Mouse (Mus musculus): ENCODE data around the gene Muc5ac. TPM values are rescaled to one million over a fixed set of nuclear protein-coding genes. Genes with fewer than 3 reads are reported as not detected.
"Not testable (repeated sequence)": the region's sequence is repeated elsewhere in the genome, so short reads cannot be mapped to it uniquely, and the experiment has no call there.

The Muc5ac gene
- polyA plus RNA-seq, 1 experiment from 2014 or later, result not detected

DNA sequence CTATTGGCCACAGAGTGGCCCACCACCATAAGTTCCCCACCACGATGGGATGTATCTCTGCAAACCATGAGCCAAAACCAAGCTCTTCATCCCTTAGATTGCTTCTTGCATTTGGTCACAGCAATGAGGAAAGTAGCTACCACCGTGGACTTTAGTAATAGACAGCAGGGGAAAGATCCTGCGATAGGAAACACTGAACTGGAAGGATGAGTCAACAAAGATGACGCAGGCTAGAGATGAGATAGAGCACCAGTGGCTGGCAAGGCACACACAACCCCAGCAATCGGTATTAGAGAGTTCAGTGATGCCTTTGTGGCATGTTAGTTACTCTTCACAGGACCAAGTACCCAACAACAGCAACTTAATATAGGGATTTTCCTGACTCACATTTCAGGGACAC, 12.6 kb upstream of the Muc5ac start:
- H3K4me2 ChIP-seq (ENCODE audit: low read length), result no peak overlapping the region
- H3K9ac ChIP-seq (ENCODE audit: low read depth, low read length), result no peak overlapping the region
- H3K4me1 ChIP-seq (ENCODE audit: control insufficient read depth, insufficient read depth, low read depth, low read length), result no peaks in the 10 kb centered on the region
- H3K4me3 ChIP-seq (ENCODE audit: low read length), result no peak overlapping the region
- H3K36me3 ChIP-seq (ENCODE audit: control insufficient read depth, insufficient read depth, low read length), result no peaks in the 10 kb centered on the region
- no peak overlapping the region for H3K27ac ChIP-seq (ENCODE audit: low read depth, low read length)
- 95% methylated on average over 5 of the region's 5 CpGs for WGBS
- H3K9me3 ChIP-seq (ENCODE audit: control insufficient read depth, low read length), result no peaks in the 10 kb centered on the region
- ATAC-seq, result no peak
- no peaks in the 10 kb centered on the region for H3K27me3 ChIP-seq (replicated peaks; ENCODE audit: control insufficient read depth, insufficient read depth, low read length)

DNA sequence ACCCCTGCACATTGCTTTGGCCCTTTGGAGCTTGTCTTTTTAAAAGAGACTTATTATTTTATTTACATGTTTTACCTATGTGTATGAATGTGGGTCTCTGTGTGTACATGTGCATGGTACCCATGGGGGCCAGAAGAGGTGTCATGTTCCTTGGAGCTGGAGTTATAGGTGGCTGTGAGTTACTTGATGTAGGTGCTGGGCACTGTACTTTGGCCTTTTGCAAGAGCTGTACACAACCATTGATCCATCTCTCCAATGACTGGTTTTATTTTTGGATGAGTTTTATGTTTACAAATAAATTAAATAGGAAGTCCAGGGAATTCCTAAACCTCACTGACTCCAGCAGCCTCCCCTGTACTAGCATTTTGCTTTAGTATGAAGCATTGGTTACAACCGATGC, 5.5 kb downstream of the Muc5ac start:
- Histone ChIP-seq H3K27ac (ENCODE audit: low read depth, low read length) (no peak overlapping the region), H3K4me3 (ENCODE audit: low read length) (no peak overlapping the region), H3K36me3 (ENCODE audit: control insufficient read depth, insufficient read depth, low read length) (no peaks in the 10 kb centered on the region), H3K4me1 (ENCODE audit: control insufficient read depth, insufficient read depth, low read depth, low read length) (no peaks in the 10 kb centered on the region), H3K27me3 (replicated peaks; ENCODE audit: control insufficient read depth, insufficient read depth, low read length) (no peaks in the 10 kb centered on the region), H3K4me2 (ENCODE audit: low read length) (no peak overlapping the region), H3K9ac (ENCODE audit: low read depth, low read length) (no peak overlapping the region), H3K9me3 (ENCODE audit: control insufficient read depth, low read length) (no peaks in the 10 kb centered on the region)
- 100% methylated on average over 1 of the region's 1 CpGs for WGBS
- no peak for ATAC-seq

GRCm38 (mm10) chr7:141803206-141803605, 14.4 kb downstream of the Muc5ac start:
- Histone ChIP-seq H3K9me3 (ENCODE audit: control insufficient read depth, low read length) (no peaks in the 10 kb centered on the region), H3K4me3 (ENCODE audit: low read length) (no peak overlapping the region), H3K27me3 (replicated peaks; ENCODE audit: control insufficient read depth, insufficient read depth, low read length) (no peaks in the 10 kb centered on the region), H3K4me2 (ENCODE audit: low read length) (no peak overlapping the region), H3K9ac (ENCODE audit: low read depth, low read length) (no peak overlapping the region), H3K27ac (ENCODE audit: low read depth, low read length) (no peak overlapping the region), H3K4me1 (ENCODE audit: control insufficient read depth, insufficient read depth, low read depth, low read length) (no peaks in the 10 kb centered on the region), H3K36me3 (ENCODE audit: control insufficient read depth, insufficient read depth, low read length) (no peaks in the 10 kb centered on the region)
- ATAC-seq, result no peak
- 87% methylated on average over 7 of the region's 7 CpGs for WGBS

DNA sequence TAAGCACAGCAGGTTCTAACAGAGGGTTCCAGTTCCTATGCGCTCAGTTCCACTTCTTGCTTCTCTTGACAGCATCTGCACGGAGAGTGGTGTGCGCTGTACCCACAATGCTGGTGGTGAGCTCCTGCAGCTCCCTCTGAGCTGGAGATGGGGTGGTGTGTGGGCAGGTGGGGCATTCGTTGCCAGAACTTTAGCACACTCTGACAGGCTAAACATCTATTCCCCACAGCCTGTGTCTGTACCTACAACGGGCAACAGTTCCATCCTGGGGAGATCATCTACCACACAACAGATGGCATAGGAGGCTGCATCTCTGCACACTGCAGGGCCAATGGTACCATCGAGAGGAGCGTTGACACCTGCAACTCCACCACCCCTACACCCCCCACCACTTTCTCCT, 16.6 kb downstream of the Muc5ac start:
- Histone ChIP-seq H3K9ac (ENCODE audit: low read depth, low read length) (no peak overlapping the region), H3K27ac (ENCODE audit: low read depth, low read length) (no peak overlapping the region), H3K27me3 (replicated peaks; ENCODE audit: control insufficient read depth, insufficient read depth, low read length) (no peaks in the 10 kb centered on the region), H3K36me3 (ENCODE audit: control insufficient read depth, insufficient read depth, low read length) (no peaks in the 10 kb centered on the region), H3K4me3 (ENCODE audit: low read length) (no peak overlapping the region), H3K4me2 (ENCODE audit: low read length) (no peak overlapping the region), H3K9me3 (ENCODE audit: control insufficient read depth, low read length) (no peaks in the 10 kb centered on the region), H3K4me1 (ENCODE audit: control insufficient read depth, insufficient read depth, low read depth, low read length) (no peaks in the 10 kb centered on the region)
- no peak for ATAC-seq
- 92% methylated on average over 7 of the region's 7 CpGs for WGBS

DNA sequence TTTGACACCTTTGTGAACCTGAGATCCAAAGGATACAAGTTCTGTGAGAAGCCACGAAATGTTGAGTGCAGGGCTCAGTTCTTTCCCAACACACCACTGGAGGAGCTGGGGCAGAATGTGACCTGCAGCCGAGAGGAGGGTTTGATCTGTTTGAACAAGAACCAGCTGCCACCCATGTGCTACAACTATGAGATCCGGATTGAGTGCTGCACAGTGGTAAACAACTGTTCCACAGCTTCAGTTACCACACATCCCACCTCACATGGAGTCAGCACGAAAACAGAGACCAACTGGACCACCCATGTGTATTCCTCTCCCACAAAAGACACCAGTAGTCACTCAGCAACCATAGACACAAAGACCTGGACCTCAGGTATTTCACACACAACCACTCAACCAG, 19.1 kb downstream of the Muc5ac start:
- ATAC-seq; H3K36me3 ChIP-seq (ENCODE audit: control insufficient read depth, insufficient read depth, low read length); H3K27me3 ChIP-seq (replicated peaks; ENCODE audit: control insufficient read depth, insufficient read depth, low read length); H3K27ac ChIP-seq (ENCODE audit: low read depth, low read length); H3K4me2 ChIP-seq (ENCODE audit: low read length); H3K4me3 ChIP-seq (ENCODE audit: low read length); H3K9ac ChIP-seq (ENCODE audit: low read depth, low read length); H3K4me1 ChIP-seq (ENCODE audit: control insufficient read depth, insufficient read depth, low read depth, low read length); H3K9me3 ChIP-seq (ENCODE audit: control insufficient read depth, low read length): not testable (repeated sequence)
- WGBS, result no CpG with 5 or more reads among the region's 4 CpGs

DNA sequence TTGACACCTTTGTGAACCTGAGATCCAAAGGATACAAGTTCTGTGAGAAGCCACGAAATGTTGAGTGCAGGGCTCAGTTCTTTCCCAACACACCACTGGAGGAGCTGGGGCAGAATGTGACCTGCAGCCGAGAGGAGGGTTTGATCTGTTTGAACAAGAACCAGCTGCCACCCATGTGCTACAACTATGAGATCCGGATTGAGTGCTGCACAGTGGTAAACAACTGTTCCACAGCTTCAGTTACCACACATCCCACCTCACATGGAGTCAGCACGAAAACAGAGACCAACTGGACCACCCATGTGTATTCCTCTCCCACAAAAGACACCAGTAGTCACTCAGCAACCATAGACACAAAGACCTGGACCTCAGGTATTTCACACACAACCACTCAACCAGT, 21.2 kb downstream of the Muc5ac start:
- H3K27ac ChIP-seq (ENCODE audit: low read depth, low read length); ATAC-seq; H3K9ac ChIP-seq (ENCODE audit: low read depth, low read length); H3K9me3 ChIP-seq (ENCODE audit: control insufficient read depth, low read length); H3K4me2 ChIP-seq (ENCODE audit: low read length); H3K4me3 ChIP-seq (ENCODE audit: low read length); H3K36me3 ChIP-seq (ENCODE audit: control insufficient read depth, insufficient read depth, low read length); H3K4me1 ChIP-seq (ENCODE audit: control insufficient read depth, insufficient read depth, low read depth, low read length); H3K27me3 ChIP-seq (replicated peaks; ENCODE audit: control insufficient read depth, insufficient read depth, low read length): not testable (repeated sequence)
- no CpG with 5 or more reads among the region's 4 CpGs for WGBS

GRCm38 (mm10) chr7:141813321-141813720, 24.5 kb downstream of the Muc5ac start:
- Histone ChIP-seq H3K9ac (ENCODE audit: low read depth, low read length) (no peak overlapping the region), H3K4me1 (ENCODE audit: control insufficient read depth, insufficient read depth, low read depth, low read length) (peaks cover 5% of the 10 kb centered on the region; the same call in 1 of the 2 replicates), H3K9me3 (ENCODE audit: control insufficient read depth, low read length) (no peaks in the 10 kb centered on the region), H3K4me2 (ENCODE audit: low read length) (no peak overlapping the region), H3K27ac (ENCODE audit: low read depth, low read length) (no peak overlapping the region), H3K36me3 (ENCODE audit: control insufficient read depth, insufficient read depth, low read length) (no peaks in the 10 kb centered on the region), H3K4me3 (ENCODE audit: low read length) (no peak overlapping the region), H3K27me3 (replicated peaks; ENCODE audit: control insufficient read depth, insufficient read depth, low read length) (no peaks in the 10 kb centered on the region)
- WGBS, result 90% methylated on average over 4 of the region's 4 CpGs
- no peak for ATAC-seq

- Histone ChIP-seq H3K9ac (ENCODE audit: low read depth, low read length) (no peak overlapping the region), H3K27me3 (replicated peaks; ENCODE audit: control insufficient read depth, insufficient read depth, low read length) (no peaks in the 10 kb centered on the region), H3K9me3 (ENCODE audit: control insufficient read depth, low read length) (no peaks in the 10 kb centered on the region), H3K27ac (ENCODE audit: low read depth, low read length) (no peak overlapping the region), H3K4me1 (ENCODE audit: control insufficient read depth, insufficient read depth, low read depth, low read length) (peaks cover 5% of the 10 kb centered on the region; the same call in 1 of the 2 replicates), H3K4me3 (ENCODE audit: low read length) (no peak overlapping the region), H3K36me3 (ENCODE audit: control insufficient read depth, insufficient read depth, low read length) (no peaks in the 10 kb centered on the region), H3K4me2 (ENCODE audit: low read length) (no peak overlapping the region)
- 67% methylated on average over 4 of the region's 4 CpGs for WGBS
- no peak for ATAC-seq
These were observed 26.6 kb downstream of the Muc5ac start for GRCm38 (mm10) chr7:141815361-141815760.

GRCm38 (mm10) chr7:141817355-141818075, 28.7 kb downstream of the Muc5ac start:
- Histone ChIP-seq H3K4me1 (ENCODE audit: control insufficient read depth, insufficient read depth, low read depth, low read length) (peaks cover 6% of the 10 kb centered on the region), H3K9ac (ENCODE audit: low read depth, low read length) (no peak overlapping the region), H3K4me3 (ENCODE audit: low read length) (no peak overlapping the region), H3K27me3 (replicated peaks; ENCODE audit: control insufficient read depth, insufficient read depth, low read length) (no peaks in the 10 kb centered on the region), H3K36me3 (ENCODE audit: control insufficient read depth, insufficient read depth, low read length) (no peaks in the 10 kb centered on the region), H3K4me2 (ENCODE audit: low read length) (no peak overlapping the region), H3K9me3 (ENCODE audit: control insufficient read depth, low read length) (no peaks in the 10 kb centered on the region), H3K27ac (ENCODE audit: low read depth, low read length) (no peak overlapping the region)
- 46% methylated on average over 11 of the region's 11 CpGs for WGBS
- peak; percentile 58; the same call in 1 of the 2 replicates for ATAC-seq
